Mouse (Mus musculus): ENCODE measurements at regions not wholly inside any gene's neighbourhood (a gene's known extent, or its start where the extent isn't known, plus 50 kb on each side); places are given as distances from the start of the nearest gene placed in this dataset.

DNA sequence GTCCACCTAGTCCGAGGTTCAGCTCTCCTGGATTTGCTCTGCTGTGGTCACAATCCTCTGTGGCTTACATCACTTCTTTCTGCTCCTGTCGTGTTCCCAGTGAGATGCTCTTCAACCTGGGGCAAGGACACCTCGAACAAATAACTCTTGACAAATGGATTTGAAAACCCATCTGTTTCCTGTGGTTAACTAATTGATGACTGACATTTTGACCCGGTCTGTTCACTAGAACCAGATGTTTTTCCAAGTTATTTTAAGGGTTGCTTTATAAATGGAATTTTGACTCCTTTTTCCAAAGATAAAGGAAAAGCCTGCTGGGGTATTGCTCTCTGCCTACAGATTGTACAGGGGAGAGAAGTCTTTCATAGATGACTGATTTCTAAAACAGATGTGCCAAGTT, 326.4 kb downstream of the Vps13c start:
- H3K4me1 ChIP-seq: no peaks in the 10 kb centered on the region
- no peaks in the 10 kb centered on the region for H3K27me3 ChIP-seq (ENCODE audit: insufficient read depth, poor library complexity, severe bottlenecking)
- H3K27ac ChIP-seq: no peak overlapping the region
- WGBS: 52% methylated on average over 4 of the region's 4 CpGs
- no peaks in the 10 kb centered on the region for H3K9me3 ChIP-seq
- no peaks in the 10 kb centered on the region for H3K36me3 ChIP-seq
- no peak for DNase-seq (ENCODE audit: low spot score)
- H3K4me3 ChIP-seq: no peak overlapping the region

DNA sequence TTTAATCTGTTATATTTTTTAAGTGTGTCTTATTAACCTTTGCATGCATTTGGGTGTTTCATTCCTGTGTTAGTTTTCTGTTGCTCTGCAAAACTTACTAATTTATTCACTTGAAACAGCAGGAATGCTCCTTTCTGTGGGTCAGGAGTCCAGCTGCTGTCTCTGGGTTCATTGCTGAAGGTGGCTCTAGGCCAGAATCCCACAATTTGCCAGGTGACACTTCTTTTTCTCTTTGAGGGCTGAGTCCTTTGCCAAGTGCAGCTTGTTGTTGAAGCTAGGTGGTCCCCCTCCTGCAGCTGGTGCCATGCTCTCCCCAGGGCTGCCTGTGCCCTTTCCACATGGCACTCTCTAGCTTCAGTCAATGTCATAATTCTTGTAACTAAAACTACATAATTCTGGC, 348.7 kb downstream of the Vps13c start:
- H3K36me3 ChIP-seq: no peaks in the 10 kb centered on the region
- no peak overlapping the region for H3K27ac ChIP-seq
- H3K9me3 ChIP-seq: no peaks in the 10 kb centered on the region
- DNase-seq (ENCODE audit: low spot score): no peak
- H3K27me3 ChIP-seq (ENCODE audit: insufficient read depth, poor library complexity, severe bottlenecking): no peaks in the 10 kb centered on the region
- H3K4me3 ChIP-seq: no peak overlapping the region
- no peaks in the 10 kb centered on the region for H3K4me1 ChIP-seq

DNA sequence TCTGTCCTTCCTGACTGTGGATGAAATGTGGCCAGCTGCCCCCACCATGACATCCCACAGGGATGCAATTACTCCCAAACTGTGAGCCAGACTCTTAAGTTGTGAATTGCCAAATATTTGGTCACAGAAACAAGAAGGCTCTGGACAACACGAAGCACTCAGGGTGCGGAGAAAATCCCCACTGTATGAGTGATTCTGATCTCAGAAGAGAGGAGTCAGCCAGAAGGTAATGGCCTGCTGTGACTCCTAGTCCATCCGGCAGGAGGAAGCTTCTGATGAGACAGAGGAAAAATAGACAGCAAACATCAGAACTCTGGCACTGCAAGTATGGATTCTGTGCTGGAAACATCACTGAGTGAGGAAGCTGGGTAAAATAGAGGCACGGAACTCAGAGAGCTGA, 359.6 kb downstream of the Vps13c start:
- Histone ChIP-seq H3K27me3 (ENCODE audit: insufficient read depth, poor library complexity, severe bottlenecking) (no peaks in the 10 kb centered on the region), H3K27ac (no peak overlapping the region), H3K4me1 (no peaks in the 10 kb centered on the region), H3K36me3 (no peaks in the 10 kb centered on the region), H3K4me3 (no peak overlapping the region), H3K9me3 (no peaks in the 10 kb centered on the region)
- 79% methylated on average over 4 of the region's 4 CpGs for WGBS
- DNase-seq (ENCODE audit: low spot score): no peak

DNA sequence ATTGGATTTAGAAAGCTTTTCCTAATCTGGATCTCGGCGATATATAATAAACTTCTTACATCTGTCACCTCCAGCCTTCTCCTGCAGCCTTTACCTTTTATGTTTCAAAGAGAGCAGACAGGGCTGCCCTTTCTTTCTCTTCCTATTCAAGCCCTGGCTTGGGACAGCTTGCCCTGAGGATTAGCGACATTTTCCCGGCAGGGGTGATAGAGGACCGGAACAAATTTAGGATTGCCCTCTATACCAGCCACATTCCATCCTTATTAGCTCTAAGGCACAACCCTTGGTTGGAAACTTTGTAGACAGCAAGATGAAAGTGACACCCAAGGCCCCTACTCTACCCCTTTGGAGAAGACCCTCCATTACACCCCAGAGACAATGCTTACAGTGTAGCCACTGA, 360.8 kb downstream of the Vps13c start:
- DNase-seq (ENCODE audit: low spot score): no peak
- Histone ChIP-seq H3K27ac (no peak overlapping the region), H3K36me3 (no peaks in the 10 kb centered on the region), H3K4me3 (no peak overlapping the region), H3K27me3 (ENCODE audit: insufficient read depth, poor library complexity, severe bottlenecking) (no peaks in the 10 kb centered on the region), H3K9me3 (no peaks in the 10 kb centered on the region), H3K4me1 (no peaks in the 10 kb centered on the region)
- 59% methylated on average over 5 of the region's 5 CpGs for WGBS

DNA sequence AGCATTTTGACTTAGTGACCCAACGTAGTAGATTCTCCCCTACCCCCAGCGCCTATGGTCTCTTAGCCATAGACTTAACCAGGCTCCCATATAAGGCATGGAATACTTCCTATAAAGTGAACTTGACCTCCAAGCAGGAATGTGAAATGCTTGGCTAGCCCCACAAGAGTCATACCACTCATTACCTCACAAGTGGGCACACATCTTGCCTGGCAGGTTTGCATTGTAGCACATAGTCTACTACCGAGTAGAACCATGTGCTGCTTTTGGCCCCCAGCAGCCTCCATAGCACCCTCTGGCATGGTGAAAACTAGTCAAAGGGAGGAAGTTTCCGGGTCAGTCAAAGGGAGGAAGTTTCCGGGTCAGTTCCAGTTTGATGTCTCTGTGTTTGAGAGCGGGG, 385.5 kb downstream of the Vps13c start:
- no peaks in the 10 kb centered on the region for H3K36me3 ChIP-seq
- H3K27ac ChIP-seq: no peak overlapping the region
- H3K4me3 ChIP-seq: no peak overlapping the region
- WGBS: 83% methylated on average over 6 of the region's 6 CpGs
- DNase-seq (ENCODE audit: low spot score): no peak
- H3K9me3 ChIP-seq: no peaks in the 10 kb centered on the region
- no peaks in the 10 kb centered on the region for H3K27me3 ChIP-seq (ENCODE audit: insufficient read depth, poor library complexity, severe bottlenecking)
- H3K4me1 ChIP-seq: no peaks in the 10 kb centered on the region

DNA sequence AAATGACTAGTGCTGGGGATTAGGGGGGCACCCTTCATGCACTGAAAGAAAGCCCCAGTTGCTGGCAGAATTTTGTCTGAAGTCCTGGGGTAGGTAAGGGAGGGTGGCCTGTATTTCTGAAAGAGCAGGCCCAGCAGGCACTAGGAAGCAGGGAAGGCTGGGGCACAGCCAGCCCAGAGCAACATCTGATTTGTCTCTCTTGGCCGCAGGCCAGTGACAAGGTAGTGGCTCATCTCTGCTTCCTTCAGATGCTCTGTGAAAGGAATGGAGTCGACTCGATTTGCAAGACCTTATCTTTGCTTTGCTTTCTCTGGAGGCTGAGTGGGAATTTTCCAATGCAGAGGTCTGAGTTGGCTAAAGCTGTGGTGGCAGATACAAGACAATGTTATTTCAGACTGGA, 390.9 kb downstream of the Vps13c start:
- WGBS: 33% methylated on average over 3 of the region's 3 CpGs
- Histone ChIP-seq H3K4me1 (peaks cover 21% of the 10 kb centered on the region), H3K9me3 (no peaks in the 10 kb centered on the region), H3K27me3 (ENCODE audit: insufficient read depth, poor library complexity, severe bottlenecking) (no peaks in the 10 kb centered on the region), H3K36me3 (no peaks in the 10 kb centered on the region), H3K27ac (no peak overlapping the region), H3K4me3 (no peak overlapping the region)
- DNase-seq (ENCODE audit: low spot score): no peak

GRCm38 (mm10) chr9:68234979-68235649, 394.9 kb downstream of the Vps13c start:
- Histone ChIP-seq H3K4me1 (peaks cover 26% of the 10 kb centered on the region), H3K4me3 (peak overlapping the region; percentile 22; the same call in 1 of the 2 replicates), H3K27ac (peak overlapping the region; percentile 70), H3K9me3 (no peaks in the 10 kb centered on the region), H3K27me3 (ENCODE audit: insufficient read depth, poor library complexity, severe bottlenecking) (no peaks in the 10 kb centered on the region), H3K36me3 (no peaks in the 10 kb centered on the region)
- no peak for DNase-seq (ENCODE audit: low spot score)
- 20% methylated on average over 12 of the region's 12 CpGs for WGBS

DNA sequence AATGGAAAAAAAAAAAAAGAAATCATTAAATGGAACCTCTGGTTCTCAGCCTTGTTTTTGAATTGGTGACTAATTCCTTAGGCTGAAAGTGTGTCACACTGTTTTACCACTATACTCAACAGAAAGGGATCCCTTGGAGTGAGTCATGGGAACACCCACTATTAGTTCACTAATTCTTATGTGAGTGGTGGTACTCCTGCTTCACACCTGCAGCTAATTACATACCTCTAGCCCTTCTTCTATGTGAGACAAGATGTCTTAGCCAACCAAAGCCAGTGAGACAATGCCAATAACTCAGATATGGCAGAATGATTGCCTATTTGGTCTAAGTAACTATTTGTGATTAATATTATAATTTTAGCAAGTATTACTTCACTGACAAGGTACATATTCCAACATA, 398.9 kb downstream of the Vps13c start:
- Histone ChIP-seq H3K9me3 (no peaks in the 10 kb centered on the region), H3K4me3 (no peak overlapping the region), H3K27ac (no peak overlapping the region), H3K27me3 (ENCODE audit: insufficient read depth, poor library complexity, severe bottlenecking) (no peaks in the 10 kb centered on the region), H3K36me3 (no peaks in the 10 kb centered on the region), H3K4me1 (peaks cover 18% of the 10 kb centered on the region)
- no peak for DNase-seq (ENCODE audit: low spot score)

GRCm38 (mm10) chr9:68239551-68239950, 399.4 kb downstream of the Vps13c start:
- H3K4me3 ChIP-seq: no peak overlapping the region
- no peak overlapping the region for H3K27ac ChIP-seq
- no peaks in the 10 kb centered on the region for H3K36me3 ChIP-seq
- no peaks in the 10 kb centered on the region for H3K27me3 ChIP-seq (ENCODE audit: insufficient read depth, poor library complexity, severe bottlenecking)
- WGBS: 84% methylated on average over 5 of the region's 5 CpGs
- no peak for DNase-seq (ENCODE audit: low spot score)
- H3K4me1 ChIP-seq: peaks cover 13% of the 10 kb centered on the region
- H3K9me3 ChIP-seq: no peaks in the 10 kb centered on the region

DNA sequence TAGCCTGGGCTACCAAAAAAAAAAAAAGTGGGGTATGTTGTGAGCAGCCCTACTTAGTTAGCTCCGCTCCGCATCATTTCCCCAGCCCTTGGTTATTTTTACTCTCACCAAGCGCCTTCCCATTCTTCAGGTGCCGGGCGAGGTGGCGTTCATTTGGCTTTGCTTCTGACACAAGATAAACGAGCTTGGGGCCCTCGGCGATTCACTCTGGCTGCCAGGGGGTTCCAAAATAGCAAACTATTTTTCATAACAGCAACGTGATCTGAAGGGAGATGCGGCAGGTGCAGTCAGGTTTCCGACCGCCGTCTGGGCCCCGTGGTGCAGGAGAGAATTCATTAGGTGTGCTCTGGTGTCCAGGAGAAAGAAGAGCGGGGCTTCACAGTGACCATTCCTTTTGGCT, 403.6 kb upstream of the Rora start:
- Histone ChIP-seq H3K4me3 (no peak overlapping the region), H3K27me3 (ENCODE audit: insufficient read depth, poor library complexity, severe bottlenecking) (no peaks in the 10 kb centered on the region), H3K27ac (no peak overlapping the region), H3K36me3 (no peaks in the 10 kb centered on the region), H3K9me3 (no peaks in the 10 kb centered on the region), H3K4me1 (no peaks in the 10 kb centered on the region; the same call in 1 of the 2 replicates)
- no peak for DNase-seq (ENCODE audit: low spot score)
- 82% methylated on average over 16 of the region's 16 CpGs for WGBS

- WGBS: 58% methylated on average over 3 of the region's 3 CpGs
- H3K9me3 ChIP-seq: no peaks in the 10 kb centered on the region
These were observed 399.4 kb upstream of the Rora start for GRCm38 (mm10) chr9:68254218-68254617.

DNA sequence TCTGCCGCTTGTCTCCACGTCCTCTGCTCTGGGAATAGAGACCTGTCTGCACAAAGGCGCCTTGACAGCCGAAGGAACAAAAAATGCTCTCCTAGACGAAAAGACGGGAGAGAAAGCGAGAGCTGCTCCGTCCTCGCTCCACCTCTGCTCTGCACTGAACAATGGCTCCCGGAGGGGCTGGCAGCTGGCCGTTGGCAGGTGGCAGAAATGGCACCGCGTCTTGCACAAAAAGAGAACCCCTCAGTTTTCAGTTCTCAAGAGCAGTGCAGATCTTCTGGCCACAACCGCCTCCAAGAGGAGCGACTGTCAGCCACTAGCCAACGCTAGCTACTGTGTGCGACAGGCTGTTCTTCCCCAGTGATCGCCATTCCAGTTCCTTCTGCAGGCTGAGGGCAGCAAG, 385.0 kb upstream of the Rora start:
- Histone ChIP-seq H3K4me3 (peak overlapping the region; percentile 22; the same call in 1 of the 2 replicates), H3K27ac (0 out of 2 replicates have a peak overlapping the region, but pooled peaks have one; percentile 29), H3K9me3 (no peaks in the 10 kb centered on the region), H3K27me3 (ENCODE audit: insufficient read depth, poor library complexity, severe bottlenecking) (no peaks in the 10 kb centered on the region), H3K4me1 (peaks cover 7% of the 10 kb centered on the region), H3K36me3 (no peaks in the 10 kb centered on the region)
- DNase-seq (ENCODE audit: low spot score): no peak
- WGBS: 75% methylated on average over 18 of the region's 18 CpGs

More at GRCm38 (mm10) chr9:68254218-68254617, 399.4 kb upstream of the Rora start:
- Histone ChIP-seq H3K27me3 (ENCODE audit: insufficient read depth, poor library complexity, severe bottlenecking) (no peaks in the 10 kb centered on the region), H3K4me3 (no peak overlapping the region), H3K4me1 (no peaks in the 10 kb centered on the region), H3K27ac (no peak overlapping the region), H3K36me3 (no peaks in the 10 kb centered on the region)
- DNase-seq (ENCODE audit: low spot score): no peak

GRCm38 (mm10) chr9:68302232-68302925, 351.2 kb upstream of the Rora start:
- Histone ChIP-seq H3K9me3 (no peaks in the 10 kb centered on the region), H3K4me1 (peaks cover 16% of the 10 kb centered on the region), H3K27me3 (ENCODE audit: insufficient read depth, poor library complexity, severe bottlenecking) (no peaks in the 10 kb centered on the region), H3K4me3 (no peak overlapping the region), H3K27ac (peak overlapping the region; percentile 87), H3K36me3 (no peaks in the 10 kb centered on the region)
- peak; percentile 89 for DNase-seq (ENCODE audit: low spot score)
- WGBS: 18% methylated on average over 7 of the region's 7 CpGs

DNA sequence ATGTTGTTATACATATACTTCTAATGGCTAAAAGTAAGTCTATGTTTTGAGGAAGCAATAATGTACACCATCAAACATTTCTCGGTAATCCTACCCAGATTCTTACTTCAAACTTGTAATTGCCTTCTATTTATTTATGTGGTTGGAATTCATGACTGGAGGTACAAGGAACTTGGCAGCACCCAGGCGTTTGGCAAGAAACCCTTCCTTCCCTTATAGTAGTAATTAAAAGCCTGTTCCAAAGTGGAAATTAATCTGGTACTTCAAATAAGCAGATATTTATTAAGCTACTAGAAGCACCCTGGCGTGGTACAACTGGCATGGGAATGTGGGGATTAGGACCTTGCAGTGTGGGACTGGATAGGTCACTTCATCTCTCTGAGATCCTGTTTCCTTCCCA, 322.9 kb upstream of the Rora start:
- 77% methylated on average over 3 of the region's 3 CpGs for WGBS
- no peak for DNase-seq (ENCODE audit: low spot score)
- H3K27ac ChIP-seq: no peak overlapping the region

More for the DNA sequence above, 322.9 kb upstream of the Rora start:
- H3K4me1 ChIP-seq: no peaks in the 10 kb centered on the region
- H3K27me3 ChIP-seq (ENCODE audit: insufficient read depth, poor library complexity, severe bottlenecking): no peaks in the 10 kb centered on the region
- no peaks in the 10 kb centered on the region for H3K36me3 ChIP-seq
- no peak overlapping the region for H3K4me3 ChIP-seq
- no peaks in the 10 kb centered on the region for H3K9me3 ChIP-seq

Measured in heart, embryonic 10.5 days (tissue).